Mouse (Mus musculus) cerebellum, adult 2 months (tissue): ENCODE measurements at regions not wholly inside any gene's neighbourhood (a gene's known extent, or its start where the extent isn't known, plus 50 kb on each side); places are given as distances from the start of the nearest gene placed in this dataset.

Experiments
- CTCF ChIP-seq: fragments of 200-500 bp; IDR thresholded peaks from 2 replicates; pipeline ENCODE4 v1.5.1; 2011; ENCODE audit warnings: low read depth, mild to moderate bottlenecking, control low read depth, low read length, moderate library complexity, borderline replicate concordance; ENCODE audit not compliant: insufficient read depth
- POLR2A ChIP-seq: fragments of 200-500 bp; IDR thresholded peaks from 2 replicates; pipeline ENCODE4 v1.6.1; 2011; ENCODE audit warnings: low read length, control low read depth, borderline replicate concordance; ENCODE audit not compliant: insufficient read depth

- no peak for TF ChIP-seq CTCF
- TF ChIP-seq POLR2A: no peak
These were observed 61.0 kb downstream of the Marcks start for GRCm38 (mm10) chr10:37077741-37078140.
